Mouse (Mus musculus) ovary, postnatal 36 days (tissue): ENCODE results near the gene Mmaa.
A peak's percentile ranks its signal among the peaks of the same experiment; 100 is the strongest.

ENCODE experiments used
- DNase-seq: peaks from one replicate; pipeline ENCODE4 v3.0.0; 2022; ENCODE audit warnings: low spot score, mixed read lengths

The Mmaa gene

DNA sequence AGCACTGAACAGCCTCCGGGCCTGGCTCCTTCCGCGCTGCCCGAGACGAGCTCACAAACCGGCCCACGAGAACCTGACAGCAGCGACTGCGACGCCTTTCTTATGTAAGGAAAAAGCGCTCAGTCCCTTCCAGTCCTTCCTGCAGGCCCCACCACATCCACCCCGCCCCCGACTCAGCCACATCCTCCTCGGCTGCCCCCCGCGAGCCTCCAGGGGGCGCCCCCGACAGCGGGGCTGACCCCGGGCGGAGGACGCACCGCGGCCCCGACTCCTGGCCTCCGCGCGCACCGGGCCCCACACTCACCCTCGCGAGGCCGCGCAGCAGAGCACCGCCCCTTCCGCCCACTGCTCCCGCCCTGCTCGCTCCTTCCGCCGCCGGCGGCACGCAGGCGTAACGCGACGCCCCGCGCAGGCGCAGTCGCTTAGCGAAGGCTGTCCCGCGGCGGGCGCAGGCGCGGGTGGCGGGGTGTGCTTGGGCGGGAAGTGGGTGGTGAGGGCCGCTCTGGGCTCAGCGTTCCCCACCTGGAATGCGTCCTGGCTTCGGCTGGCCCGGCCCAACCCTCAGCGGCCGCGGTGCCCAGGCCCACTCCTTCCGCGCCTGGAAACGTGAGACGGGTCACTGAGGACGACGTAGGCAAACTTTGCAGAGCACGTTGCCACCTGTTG lies at the start of gene Mmaa:
Gene Mmaa (minus strand): TSS at position 328 of the 666 bp plus-strand sequence.
- DNase-seq, result peak; percentile 99

DNA sequence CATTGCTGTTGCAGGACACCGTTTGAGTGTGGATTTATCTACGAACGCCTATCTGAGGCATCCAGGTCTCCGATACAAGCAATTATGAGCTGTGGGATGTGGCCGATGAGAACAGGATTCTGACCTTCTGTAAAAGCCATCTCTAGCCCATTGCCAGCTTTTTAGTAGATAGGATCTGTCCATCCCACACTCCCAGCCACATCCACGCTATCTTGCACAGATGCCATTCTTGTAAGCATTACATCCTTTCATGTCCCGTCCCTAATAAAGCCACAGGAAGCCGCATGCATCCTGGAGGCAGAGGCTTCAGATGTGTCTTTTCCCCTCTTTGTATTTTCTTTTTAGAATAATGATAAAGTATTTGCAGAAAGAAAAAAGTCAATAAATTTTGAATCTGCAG lies 46.5 kb upstream of the Mmaa start:
- DNase-seq, result no peak

DNA sequence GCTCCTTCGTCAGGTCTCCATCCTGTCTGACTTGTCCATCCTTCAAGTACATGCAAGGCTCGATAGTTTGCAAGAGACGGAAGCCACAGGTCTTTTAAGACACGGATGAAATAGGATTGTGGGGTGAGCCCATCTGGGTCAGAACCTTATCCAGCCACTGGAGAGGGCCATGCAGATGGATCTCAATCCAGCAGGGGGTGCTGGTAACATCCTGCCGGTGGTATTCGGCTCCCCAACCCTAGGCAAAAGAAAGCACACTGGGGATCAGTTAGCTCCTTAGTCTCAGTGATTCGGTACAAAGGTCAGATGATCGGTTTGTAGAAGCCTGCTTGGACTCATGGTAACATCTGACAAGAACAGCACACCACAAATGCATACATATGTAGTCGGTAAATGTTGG lies 44.8 kb upstream of the Mmaa start:
- no peak for DNase-seq

DNA sequence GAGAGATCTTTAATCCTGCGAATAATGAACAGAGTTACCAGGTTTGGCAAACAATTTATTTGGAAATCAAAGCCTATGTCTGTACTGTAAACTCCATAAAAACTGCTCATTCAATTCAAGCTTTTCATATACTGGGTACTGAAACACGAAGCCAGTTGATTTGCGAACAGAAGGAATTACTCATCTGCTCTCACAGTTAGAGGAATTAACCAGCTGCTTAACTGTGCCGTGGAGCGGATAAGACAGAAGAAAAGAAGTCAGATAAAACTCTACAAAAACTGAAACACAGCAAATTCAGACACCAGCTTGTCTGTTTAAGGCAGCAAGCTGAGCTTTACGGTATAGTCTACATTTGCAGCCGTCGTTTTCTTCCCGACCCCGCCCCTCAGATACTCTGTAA lies 43.9 kb upstream of the Mmaa start:
- no peak for DNase-seq

DNA sequence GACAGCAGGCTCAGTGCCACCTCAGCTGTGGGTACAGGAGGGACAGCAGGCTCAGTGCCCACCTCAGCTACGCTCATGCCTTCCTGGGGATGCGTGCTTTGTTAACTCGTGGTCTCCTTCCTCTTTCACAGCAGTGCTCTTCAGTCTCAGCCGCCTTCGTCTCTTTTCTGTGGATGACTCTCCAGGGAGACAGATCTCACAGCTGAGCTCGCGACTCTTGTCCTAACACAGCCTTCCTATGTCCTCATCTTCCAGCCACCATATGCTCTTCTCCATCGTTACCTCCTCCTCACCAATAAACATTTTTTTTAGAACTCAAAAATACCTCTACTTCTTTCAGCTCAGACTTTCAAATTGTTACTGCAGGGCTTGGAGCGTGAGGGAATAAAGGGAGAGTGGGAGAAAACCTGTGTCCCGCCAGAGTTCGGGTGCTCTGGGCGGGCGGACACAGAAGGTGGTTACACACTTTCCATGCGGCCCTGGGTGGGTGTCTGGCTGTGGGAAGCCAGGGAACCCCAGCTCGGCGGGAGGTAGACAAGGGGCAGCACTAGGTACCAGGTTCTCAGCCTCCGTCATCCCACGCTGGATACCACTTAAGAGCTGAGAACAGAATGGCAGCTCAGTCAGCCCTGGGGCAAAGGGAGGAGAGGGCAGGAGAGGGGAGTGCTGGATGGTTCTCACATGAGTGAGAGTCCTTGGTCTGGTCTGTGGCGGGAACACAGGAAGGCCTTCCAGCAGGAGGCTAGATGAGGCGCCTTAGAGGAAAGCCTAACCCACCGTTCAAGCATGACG lies 37.6 kb upstream of the Mmaa start:
- DNase-seq, result no peak

DNA sequence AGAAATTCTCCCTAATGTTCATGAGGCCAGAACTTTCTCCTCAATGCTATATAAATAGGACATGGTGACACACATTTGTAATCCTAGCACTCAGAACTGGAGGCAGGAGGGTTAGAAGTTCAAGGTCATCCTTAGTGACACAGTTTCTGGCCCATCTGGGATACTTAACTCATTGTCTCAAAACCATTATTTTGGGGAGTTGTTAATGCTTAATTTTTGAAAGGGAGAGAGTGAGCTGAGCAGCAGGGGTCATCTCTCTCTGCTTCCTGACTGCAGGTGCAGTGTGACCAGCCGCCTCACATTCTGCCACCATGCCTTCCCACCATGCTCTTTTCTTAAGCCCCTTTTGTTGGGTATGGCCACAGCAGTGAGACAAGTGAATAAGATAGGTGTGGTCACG lies 36.8 kb upstream of the Mmaa start:
- DNase-seq, result no peak

DNA sequence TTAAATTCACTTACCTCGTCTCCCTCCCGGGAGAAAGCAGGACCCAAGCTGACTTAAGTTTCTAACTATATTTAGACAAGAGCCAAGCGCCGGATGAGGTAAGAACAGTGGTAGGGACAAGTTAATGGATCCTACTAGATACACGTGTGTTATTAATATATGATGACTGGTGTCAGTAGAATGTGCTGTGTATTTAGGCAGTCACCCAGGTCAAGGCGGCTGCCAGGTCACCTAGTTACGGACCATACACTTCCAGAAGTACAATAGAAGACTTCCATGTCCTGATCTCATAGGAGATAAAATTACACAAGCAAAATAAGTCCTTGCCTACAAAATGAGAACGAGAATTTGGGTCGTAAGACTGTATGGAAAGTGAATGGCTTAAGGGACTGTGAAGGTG lies 36.3 kb upstream of the Mmaa start:
- no peak for DNase-seq

DNA sequence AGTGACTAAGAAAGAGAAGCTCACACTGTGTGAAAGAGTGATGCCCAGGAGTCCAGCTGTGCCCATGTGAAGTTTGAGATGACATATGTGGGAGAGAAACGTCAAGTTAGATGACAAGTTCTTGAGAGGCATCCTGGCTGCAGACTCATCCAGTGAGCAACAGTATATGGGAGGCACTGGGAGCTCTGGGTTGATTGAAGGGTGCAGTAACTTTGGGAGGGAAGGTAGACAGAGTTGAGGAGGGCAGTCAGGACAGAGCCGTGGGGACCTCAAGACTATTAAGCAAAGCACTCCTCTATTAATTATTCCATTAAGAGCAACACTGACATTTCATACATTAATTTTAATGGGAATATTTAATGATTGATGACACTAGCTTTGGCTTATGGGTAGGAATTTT lies 35.0 kb upstream of the Mmaa start:
- no peak for DNase-seq

DNA sequence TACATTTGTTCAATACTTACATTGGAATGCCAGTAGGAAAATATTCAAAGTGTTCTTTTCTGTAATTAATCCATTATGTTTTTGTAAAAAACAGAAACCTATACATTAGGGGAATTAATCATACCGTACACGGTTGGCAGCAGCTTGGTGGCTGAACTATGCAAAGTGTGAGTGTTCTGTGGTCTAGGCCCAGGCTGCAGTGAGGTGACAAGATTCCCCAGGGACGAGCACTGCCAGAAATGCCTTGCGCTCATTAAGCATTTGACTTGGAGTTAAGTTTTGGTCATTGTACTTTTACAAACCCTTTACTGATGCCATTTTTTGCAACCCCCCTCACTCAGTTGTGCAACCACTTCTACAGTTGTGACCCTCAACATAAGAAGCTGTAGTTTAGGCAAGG lies 34.4 kb upstream of the Mmaa start:
- no peak for DNase-seq

DNA sequence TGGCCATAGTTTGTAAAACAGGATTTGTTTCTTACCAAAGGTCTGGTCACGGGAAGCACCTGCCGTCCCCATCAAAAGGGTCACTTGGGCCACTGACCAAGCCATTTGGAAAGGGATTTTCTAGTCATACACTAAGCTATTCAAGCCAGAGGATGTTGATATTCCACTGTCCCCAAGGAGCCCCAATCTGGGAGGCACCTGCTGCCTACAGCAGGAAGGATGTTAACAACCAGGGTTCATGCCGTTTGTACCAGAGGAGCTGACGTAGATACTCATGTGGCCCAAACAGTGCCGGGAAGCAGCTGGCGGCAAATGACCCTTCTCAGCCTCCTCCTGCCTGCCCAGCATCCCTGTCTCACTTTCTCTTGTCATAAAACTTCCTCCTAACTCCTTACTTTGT lies 30.8 kb upstream of the Mmaa start:
- no peak for DNase-seq

DNA sequence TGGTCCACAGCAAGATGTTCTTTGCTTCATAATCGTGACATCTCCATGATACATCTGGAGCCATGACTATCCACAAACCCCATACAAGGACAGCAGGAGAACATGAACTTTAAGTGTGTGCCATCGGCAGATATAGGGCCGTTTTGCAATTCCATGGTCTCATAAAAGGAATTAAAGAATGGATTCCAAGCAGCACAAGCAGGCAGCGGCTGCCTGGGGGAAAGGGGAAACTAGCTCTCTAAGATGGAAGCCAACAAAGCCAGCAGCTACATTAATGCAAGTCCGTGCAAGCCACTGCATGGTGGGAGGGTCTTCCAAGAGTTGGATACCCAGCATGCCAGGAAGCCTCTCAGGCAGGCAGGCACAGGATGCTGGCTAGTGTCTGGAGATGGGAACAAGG lies 30.2 kb upstream of the Mmaa start:
- DNase-seq, result no peak

DNA sequence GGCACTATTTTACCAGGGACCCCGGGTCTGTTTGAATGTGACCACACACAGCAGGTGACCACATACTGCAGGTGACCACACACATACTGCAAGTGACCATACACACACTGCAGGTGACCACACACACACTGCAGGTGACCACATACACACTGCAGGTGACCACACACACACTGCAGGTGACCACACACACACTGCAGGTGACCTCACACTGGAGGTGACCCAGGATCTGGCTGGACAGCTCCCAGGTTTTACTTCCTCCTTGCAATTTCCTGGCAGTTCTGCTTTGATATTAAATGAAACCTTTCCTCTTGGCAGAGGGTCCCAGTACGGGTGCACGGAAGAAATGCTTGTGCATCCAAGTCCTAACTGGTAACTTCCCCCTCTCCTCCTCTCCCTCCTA lies 29.3 kb upstream of the Mmaa start:
- DNase-seq, result no peak

DNA sequence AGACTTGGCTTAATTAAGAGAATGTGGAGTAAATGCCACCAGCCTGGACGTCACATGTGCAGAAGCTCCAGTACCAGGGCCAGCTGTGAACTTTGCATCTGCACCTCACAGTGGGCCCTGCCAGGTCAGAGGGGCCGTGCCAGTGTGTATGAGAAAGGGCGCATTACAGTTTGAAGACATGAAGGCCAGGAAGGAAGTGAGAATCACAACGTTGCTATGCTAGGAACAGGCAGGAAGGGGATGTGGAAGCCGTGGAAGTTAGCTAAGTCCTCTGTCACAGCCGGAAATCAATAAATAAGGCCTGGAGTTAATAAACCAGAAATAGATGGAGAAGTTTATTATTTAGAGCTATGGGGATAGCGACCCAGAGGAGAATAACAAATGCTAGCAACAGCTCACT lies 28.4 kb upstream of the Mmaa start:
- no peak for DNase-seq

DNA sequence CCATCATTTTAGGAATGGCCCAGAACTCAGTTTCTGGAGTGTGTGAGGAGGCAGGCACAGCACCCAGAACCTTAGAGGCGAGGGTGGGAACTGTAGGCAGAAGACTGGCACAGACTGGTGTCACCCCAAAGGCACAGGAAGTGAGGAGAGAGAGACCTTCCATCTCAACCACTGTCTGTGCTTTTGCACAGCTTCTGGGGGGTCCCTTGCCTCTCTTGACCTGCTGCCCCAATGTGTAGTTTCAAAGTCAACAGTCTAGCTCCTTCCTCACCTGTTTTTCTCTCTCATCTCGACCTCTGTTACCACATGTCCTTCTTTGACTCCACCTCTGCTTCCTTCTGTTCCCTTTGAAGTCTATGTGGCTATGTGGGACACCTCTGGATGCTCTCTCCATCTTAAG lies 16.1 kb upstream of the Mmaa start:
- no peak for DNase-seq

DNA sequence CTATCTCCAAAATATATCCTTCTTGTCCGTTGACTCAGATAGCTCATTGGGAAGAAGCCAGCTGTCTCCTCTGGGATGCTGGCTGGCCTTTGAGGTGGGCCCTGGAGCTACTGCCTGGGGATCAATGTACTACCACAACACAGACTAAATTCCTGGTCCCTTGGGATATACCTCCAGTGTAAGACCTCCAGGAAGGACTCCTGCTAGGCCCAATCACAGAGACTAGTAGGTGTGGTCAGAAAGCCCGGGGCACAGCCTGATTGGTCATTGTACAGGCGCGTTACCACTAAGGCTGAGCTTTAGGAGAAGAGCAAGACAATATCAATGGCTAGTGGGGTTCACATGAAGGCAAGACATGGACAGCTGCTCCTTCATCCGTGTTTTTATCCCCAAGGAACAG lies 11.2 kb upstream of the Mmaa start:
- no peak for DNase-seq

DNA sequence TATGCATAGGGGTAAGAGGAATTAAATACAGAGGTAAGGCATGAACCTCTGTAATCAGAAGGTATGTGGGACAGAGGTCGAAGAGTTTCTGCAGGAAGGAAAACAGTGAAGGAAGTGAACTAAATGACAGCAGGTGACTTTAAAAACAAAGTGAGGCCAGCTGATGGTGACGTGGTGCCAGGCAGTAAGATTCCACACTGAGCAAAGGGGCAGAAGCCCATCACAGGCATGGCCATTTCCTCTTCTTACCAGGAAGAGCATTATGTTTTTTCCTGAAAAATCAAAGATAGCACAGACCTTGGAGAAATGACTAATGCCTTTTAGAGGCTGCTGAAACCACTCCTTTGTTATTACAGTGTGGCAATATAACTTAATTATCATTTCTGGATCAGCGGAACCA lies 6.8 kb upstream of the Mmaa start:
- DNase-seq, result no peak

DNA sequence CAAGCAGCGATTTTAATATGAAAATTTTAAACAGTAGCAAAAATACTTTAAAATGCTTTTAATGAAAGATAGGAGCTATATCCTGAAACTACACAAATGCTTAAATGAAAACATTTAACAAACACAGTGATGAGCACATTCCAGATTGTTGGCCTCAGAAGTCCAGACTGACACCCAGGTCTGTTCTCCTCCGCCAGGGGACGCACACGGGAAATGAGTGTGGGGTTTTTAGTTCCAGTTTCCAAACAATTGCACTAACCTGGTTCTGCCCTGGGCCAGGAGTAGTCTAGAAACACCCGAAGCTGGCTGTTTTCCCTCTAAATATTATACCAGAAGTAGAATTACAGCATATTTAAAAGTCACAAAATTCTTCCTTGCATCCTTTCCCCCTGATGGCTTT lies 5.0 kb upstream of the Mmaa start:
- no peak for DNase-seq

DNA sequence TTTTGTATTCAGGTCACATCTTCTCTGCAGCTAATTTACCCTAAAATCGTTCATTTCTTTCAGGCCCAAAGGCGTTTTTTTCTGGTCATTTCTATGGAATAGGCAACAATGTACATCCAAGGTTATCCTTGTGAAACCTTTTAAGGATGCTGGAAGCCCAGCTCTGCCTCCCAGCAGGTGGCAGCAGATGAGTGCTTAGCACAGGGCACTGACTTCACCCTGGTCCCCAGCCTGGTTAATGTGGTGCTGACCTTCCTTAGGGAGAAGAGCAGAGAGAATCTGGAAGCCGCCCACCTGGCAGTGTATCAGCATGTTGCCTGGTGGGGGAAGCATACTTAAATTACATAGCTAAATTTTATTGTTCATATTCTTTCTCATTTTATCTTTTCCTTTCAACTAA lies 3.0 kb upstream of the Mmaa start:
- DNase-seq, result peak; percentile 68

DNA sequence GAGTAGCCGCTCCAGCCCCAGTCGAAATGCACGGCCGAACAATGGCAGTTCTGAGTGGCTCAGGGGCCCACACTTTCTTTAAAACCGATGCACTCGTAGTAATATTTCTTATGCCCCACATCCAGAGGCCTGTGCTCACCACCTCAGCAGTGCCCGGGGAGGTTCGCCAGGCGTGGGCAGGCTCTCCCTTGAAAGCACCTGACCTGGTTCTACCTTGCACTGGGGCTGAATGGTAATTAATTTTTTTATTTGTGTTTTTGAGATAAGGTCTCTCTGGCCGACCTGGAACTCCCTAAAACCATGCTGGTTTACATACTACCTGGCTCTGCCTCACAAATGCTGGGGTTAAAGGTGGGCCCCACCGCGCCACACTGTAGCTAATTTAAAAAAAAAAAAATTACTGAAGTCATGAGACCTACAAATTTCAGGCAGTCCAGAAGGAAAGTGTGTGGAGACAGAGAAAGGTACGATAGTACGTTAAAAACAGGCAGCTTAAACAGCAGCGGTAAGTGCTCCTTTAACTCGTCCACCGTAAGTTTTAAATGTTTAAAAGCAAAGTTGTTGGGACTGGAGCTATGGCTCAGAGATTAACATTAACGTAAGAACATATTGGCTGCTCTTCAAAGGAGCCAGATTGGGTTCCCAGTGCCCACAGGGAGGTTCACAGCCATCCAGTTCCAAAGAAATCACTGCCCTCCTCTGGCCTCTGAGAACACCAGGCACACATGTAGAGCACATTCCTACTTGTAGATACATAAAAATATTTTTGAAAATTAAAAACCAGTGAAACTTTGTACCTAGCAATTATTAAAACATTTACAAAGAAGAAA lies 754 bp upstream of the Mmaa start:
- no peak for DNase-seq

DNA sequence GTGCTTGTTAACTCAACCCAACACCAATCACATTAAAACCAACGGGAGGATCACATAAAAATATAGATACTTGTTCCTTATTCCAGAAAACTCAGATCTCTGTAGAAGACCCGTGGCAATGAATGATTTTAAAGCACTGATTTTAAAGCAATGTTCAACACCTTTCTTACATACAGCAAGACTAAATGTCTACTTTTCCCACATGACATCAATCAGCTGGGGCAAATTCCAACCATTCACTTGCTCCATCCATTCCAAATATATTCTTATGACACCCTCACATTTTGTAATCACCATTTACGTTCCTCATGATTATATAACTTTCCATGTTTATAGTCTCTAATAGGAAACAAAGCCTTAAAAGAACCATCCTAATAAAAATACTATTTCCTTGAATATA lies 896 bp downstream of the Mmaa start:
- no peak for DNase-seq

DNA sequence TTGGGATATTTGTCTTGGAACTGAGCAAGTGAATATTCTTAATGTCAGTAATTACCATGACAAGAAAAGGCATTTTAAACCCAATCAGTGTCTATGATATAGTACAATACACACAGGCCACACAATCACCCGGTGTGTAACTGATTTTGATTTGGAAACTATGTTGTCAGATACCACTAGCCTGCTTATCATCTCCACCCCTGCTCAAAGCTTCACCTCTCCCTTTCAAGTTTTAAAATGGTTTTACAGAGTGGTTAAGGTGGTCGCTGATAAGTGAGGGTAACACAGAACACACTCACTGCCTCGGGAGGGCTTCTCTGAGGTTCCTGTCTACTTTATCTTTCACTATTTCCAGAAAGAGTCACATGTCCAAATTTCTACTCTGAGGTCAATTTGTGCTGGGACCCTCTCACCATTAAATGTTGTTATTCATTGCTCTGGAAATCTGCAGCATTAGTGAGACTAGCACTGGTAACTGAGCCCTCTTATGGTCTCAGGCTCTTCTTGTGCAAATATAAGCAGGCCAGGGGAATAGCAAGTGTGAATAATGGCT lies 1.9 kb downstream of the Mmaa start:
- DNase-seq, result no peak

DNA sequence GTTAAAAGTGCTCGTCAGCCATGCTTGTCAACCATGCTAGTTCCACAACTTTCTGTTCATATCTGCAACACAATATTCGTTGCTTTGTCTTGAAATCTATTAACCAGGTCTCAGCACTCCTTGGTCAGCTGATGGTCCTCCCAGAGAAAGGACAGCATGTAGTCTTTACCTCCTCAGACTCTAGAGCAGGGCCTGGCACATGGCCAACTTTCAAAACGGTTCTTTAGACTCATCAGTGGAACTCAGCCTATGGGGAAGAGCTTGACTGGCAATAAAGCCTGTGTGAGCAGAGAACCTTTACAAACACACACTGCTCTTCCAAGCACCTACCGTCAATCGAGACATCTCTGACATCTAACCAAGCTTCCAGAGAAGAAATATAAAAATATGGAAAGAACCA lies 5.1 kb downstream of the Mmaa start:
- no peak for DNase-seq

DNA sequence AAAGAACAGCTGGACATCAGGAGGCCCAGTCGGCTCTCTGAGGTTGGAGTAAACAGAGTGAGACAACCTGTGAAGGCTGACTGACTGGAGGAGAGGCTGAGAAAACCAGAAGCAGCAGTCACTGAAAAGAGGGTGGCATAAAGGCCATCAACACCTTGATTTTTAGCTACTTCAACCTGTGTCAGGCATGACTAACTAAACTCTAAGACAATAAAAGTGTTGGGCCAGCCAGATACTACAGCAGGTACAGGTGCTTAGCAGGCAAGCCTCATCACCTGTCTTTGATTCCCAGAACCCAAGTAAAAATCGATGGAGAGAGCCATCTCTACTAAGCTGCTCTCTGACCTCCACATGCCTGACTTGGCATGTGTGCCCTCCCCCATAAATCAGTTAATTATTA lies 6.1 kb downstream of the Mmaa start:
- DNase-seq, result no peak
